Mouse (Mus musculus) embryonic facial prominence, embryonic 11.5 days (tissue): ENCODE results near the gene Sri. TPM values are rescaled to one million over a fixed set of nuclear protein-coding genes. Genes with fewer than 3 reads are reported as not detected.
A peak's percentile ranks its signal among the peaks of the same experiment; 100 is the strongest.

Experiments used
- ATAC-seq: fragments of 200-750 bp; cut with Nextera tagmentation; replicated peaks from 2 replicates; pipeline ENCODE4 v1.8.0; 2017; ENCODE audit warnings: low read depth; ENCODE audit not compliant: insufficient number of reproducible peaks, low FRiP score, low TSS enrichment
- DNase-seq: peaks from one replicate; pipeline ENCODE4 v3.0.0-alpha.2; 2015; ENCODE audit warnings: low spot score
- H3K27ac ChIP-seq: fragments of 300-500 bp; sonication (generic); replicated peaks from 2 replicates; pipeline ENCODE4 v1.5.1; 2014; ENCODE audit warnings: mild to moderate bottlenecking, low read depth, low read length, control low read depth
- H3K27me3 ChIP-seq: fragments of 300-500 bp; sonication (generic); 2 replicates; pipeline ENCODE4 v1.6.1; 2014; ENCODE audit warnings: mild to moderate bottlenecking, low read length, moderate library complexity, mixed read lengths; ENCODE audit not compliant: control insufficient read depth, insufficient read depth
- H3K36me3 ChIP-seq: fragments of 300-500 bp; sonication (generic); replicated peaks from 2 replicates; pipeline ENCODE4 v1.6.1; 2014; ENCODE audit warnings: low read depth, mild to moderate bottlenecking, low read length, moderate library complexity, mixed read lengths; ENCODE audit not compliant: control insufficient read depth, insufficient read depth
- H3K4me1 ChIP-seq: fragments of 300-500 bp; sonication (generic); 2 replicates; pipeline ENCODE4 v1.6.1; 2014; ENCODE audit warnings: low read length, mixed read lengths; ENCODE audit not compliant: control insufficient read depth, insufficient read depth
- H3K4me2 ChIP-seq: fragments of 300-500 bp; sonication (generic); 2 replicates; pipeline ENCODE4 v1.6.1; 2014; ENCODE audit warnings: low read depth, mild to moderate bottlenecking, control low read depth, low read length, moderate library complexity
- H3K4me3 ChIP-seq: fragments of 300-500 bp; sonication (generic); 2 replicates; pipeline ENCODE4 v1.5.1; 2014; ENCODE audit warnings: low read depth, low read length, control low read depth
- H3K9ac ChIP-seq: fragments of 300-500 bp; sonication (generic); replicated peaks from 2 replicates; pipeline ENCODE4 v1.6.1; 2014; ENCODE audit warnings: mild to moderate bottlenecking, control low read depth, low read length
- H3K9me3 ChIP-seq: fragments of 300-500 bp; sonication (generic); replicated peaks from 2 replicates; pipeline ENCODE4 v1.6.1; 2016; ENCODE audit warnings: mild to moderate bottlenecking, low read length, inconsistent platforms, mixed read lengths; ENCODE audit not compliant: control insufficient read depth
- WGBS: fragments of 180-500 bp; shearing (Covaris S2); extraction: QIAGEN DNeasy Blood & Tissue Kit; methylation state at CpG from one replicate; pipeline ENCODE4 v1.1.7; 2014; 5-methylcytosine and 5-hydroxymethylcytosine counted together
- polyA plus RNA-seq: library from polyadenylated mRNA; unstranded; fragments of >200 nt; fragmentation: Nextera tagmentation; extraction: Ambion mirVana; gene quantifications from 2 replicates; pipeline ENCODE4 v1.2.1, GENCODE M21; 2014

Gene Sri
- polyA plus RNA-seq, 1 experiment from 2014 or later: 192 TPM

DNA sequence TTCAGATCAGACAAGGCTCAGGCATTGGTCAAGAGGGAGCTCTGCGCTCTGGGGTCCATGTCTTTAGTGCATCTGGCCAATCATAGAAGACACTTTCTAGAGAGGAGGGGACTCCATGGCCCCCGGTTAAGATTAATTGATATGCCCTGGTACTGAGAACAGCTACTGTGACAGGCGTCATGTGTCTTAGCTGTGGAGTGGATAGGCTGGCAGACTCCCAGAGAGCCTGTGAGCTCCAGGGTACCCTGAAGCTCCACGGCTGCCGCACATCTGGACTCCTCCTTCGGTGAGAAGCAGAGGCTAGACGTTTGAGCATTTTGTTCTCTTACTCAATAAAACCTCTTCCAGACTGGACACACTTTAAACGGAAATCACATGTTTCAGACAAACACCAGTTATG is 31.6 kb downstream of the Sri start:
- no peaks in the 10 kb centered on the region for H3K36me3 ChIP-seq
- no peak overlapping the region for H3K9ac ChIP-seq
- H3K4me3 ChIP-seq: no peak overlapping the region
- no peaks in the 10 kb centered on the region for H3K9me3 ChIP-seq
- H3K27ac ChIP-seq: no peak overlapping the region
- ATAC-seq (no peak), DNase-seq (no peak)
- H3K4me2 ChIP-seq: no peak overlapping the region
- H3K27me3 ChIP-seq: no peaks in the 10 kb centered on the region
- no peaks in the 10 kb centered on the region for H3K4me1 ChIP-seq
- WGBS: 80% methylated on average over 8 of the region's 8 CpGs

GRCm38 (mm10) chr5:8082800-8083509 is 37.1 kb downstream of the Sri start:
- WGBS: 73% methylated on average over 20 of the region's 20 CpGs
- Histone ChIP-seq H3K9me3 (no peaks in the 10 kb centered on the region), H3K36me3 (no peaks in the 10 kb centered on the region), H3K4me2 (no peak overlapping the region), H3K9ac (no peak overlapping the region), H3K27ac (no peak overlapping the region), H3K4me1 (no peaks in the 10 kb centered on the region), H3K27me3 (no peaks in the 10 kb centered on the region), H3K4me3 (no peak overlapping the region)
- ATAC-seq (no peak), DNase-seq (no peak)

DNA sequence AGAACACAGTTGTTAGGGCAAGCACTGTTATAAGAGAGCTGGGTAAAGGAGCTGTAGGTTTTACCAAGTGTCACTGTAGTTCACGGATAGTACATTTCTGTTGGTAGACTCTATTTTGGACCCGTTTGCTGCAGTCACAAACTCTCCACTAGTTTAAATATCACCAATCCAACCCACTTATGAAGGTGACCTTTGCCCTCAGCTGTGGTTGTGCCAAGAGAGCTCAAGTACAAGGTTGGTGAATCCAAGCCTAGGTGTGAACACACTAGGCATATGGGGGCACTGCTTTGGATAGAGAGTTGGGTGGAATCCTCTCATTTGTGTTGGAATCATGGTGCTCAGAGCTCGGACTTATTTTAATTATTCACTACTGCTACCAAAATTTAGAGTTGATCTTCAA is 39.8 kb downstream of the Sri start:
- Histone ChIP-seq H3K4me1 (no peaks in the 10 kb centered on the region), H3K4me2 (no peak overlapping the region), H3K9me3 (no peaks in the 10 kb centered on the region), H3K9ac (no peak overlapping the region), H3K4me3 (no peak overlapping the region), H3K36me3 (no peaks in the 10 kb centered on the region), H3K27me3 (no peaks in the 10 kb centered on the region), H3K27ac (no peak overlapping the region)
- DNase-seq (no peak), ATAC-seq (no peak)
- 86% methylated on average over 3 of the region's 3 CpGs for WGBS

- no peak for ATAC-seq
- 89% methylated on average over 3 of the region's 3 CpGs for WGBS
- Histone ChIP-seq H3K9ac (no peak overlapping the region), H3K9me3 (no peaks in the 10 kb centered on the region), H3K4me2 (no peak overlapping the region), H3K4me1 (no peaks in the 10 kb centered on the region), H3K36me3 (no peaks in the 10 kb centered on the region), H3K4me3 (no peak overlapping the region), H3K27ac (no peak overlapping the region), H3K27me3 (no peaks in the 10 kb centered on the region)
- no peak for DNase-seq
Observed at GRCm38 (mm10) chr5:8088147-8088546, 42.3 kb downstream of the Sri start.

DNA sequence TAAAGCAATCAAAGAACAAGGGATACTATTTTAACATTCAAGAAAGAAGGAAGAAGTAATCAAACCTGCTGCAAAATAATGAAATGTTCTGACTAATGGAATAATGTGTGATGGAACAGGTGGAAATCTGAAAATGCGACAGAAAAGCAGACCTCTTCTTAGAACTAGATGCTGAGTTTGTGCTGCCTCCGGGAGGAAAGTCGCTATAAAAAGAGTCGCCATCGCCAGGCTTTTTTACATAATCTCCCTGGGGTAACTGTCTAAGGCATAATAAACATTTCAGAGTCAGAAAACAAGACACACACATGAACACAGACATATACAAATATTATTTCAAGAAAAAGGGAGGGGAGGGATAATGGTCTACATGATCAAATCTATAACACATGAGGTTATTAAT is 49.0 kb downstream of the Sri start:
- H3K9ac ChIP-seq: no peak overlapping the region
- no peak overlapping the region for H3K27ac ChIP-seq
- WGBS: 70% methylated on average over 5 of the region's 5 CpGs
- H3K4me1 ChIP-seq: no peaks in the 10 kb centered on the region
- ATAC-seq: no peak
- no peaks in the 10 kb centered on the region for H3K27me3 ChIP-seq
- H3K4me2 ChIP-seq: no peak overlapping the region
- H3K4me3 ChIP-seq: no peak overlapping the region
- H3K9me3 ChIP-seq: no peaks in the 10 kb centered on the region
- no peaks in the 10 kb centered on the region for H3K36me3 ChIP-seq
- peak; percentile 2 for DNase-seq

DNA sequence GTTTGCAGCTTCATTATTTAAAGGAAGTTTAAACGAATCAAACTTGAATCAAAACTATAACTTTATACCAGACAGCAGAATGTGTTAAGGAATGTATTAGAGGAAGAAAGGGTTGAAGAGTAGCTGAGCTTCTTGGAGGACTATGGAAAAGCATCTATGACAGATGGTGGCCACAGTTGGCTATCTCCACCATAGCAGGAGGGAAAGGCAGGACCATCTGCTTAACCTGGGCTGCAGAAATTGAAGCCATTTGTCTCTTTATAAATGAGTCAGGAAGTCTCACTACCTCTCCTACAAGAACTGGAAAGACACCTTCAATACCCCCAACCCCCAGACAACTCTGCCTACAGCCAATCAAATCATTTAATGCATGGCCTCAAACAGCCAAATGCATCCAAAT is 49.8 kb downstream of the Sri start:
- DNase-seq (no peak), ATAC-seq (no peak)
- 86% methylated on average over 1 of the region's 1 CpGs for WGBS
- H3K4me3 ChIP-seq: no peak overlapping the region
- no peak overlapping the region for H3K4me2 ChIP-seq
- H3K36me3 ChIP-seq: no peaks in the 10 kb centered on the region
- H3K4me1 ChIP-seq: no peaks in the 10 kb centered on the region
- H3K27ac ChIP-seq: no peak overlapping the region
- H3K27me3 ChIP-seq: no peaks in the 10 kb centered on the region
- H3K9ac ChIP-seq: no peak overlapping the region
- no peaks in the 10 kb centered on the region for H3K9me3 ChIP-seq

- WGBS: 86% methylated on average over 3 of the region's 3 CpGs
- Histone ChIP-seq H3K9me3 (no peaks in the 10 kb centered on the region), H3K27me3 (no peaks in the 10 kb centered on the region), H3K9ac (no peak overlapping the region), H3K27ac (no peak overlapping the region), H3K4me1 (no peaks in the 10 kb centered on the region), H3K36me3 (no peaks in the 10 kb centered on the region), H3K4me3 (no peak overlapping the region), H3K4me2 (no peak overlapping the region)
- ATAC-seq (no peak), DNase-seq (no peak)
Observed at GRCm38 (mm10) chr5:8111691-8112090, 65.8 kb downstream of the Sri start.

- Histone ChIP-seq H3K36me3 (no peaks in the 10 kb centered on the region), H3K4me3 (no peak overlapping the region), H3K9me3 (no peaks in the 10 kb centered on the region), H3K9ac (no peak overlapping the region), H3K27ac (no peak overlapping the region), H3K4me1 (no peaks in the 10 kb centered on the region), H3K4me2 (no peak overlapping the region), H3K27me3 (no peaks in the 10 kb centered on the region)
- DNase-seq: no peak
- ATAC-seq: no peak
- 88% methylated on average over 5 of the region's 5 CpGs for WGBS
Observed at GRCm38 (mm10) chr5:8112246-8112645, 66.4 kb downstream of the Sri start.
